Mouse (Mus musculus) cortical plate, adult 2 months (tissue): ENCODE results near the gene Elf1.

ENCODE experiments used
- CTCF ChIP-seq: fragments of 200-500 bp; IDR thresholded peaks from 2 replicates; pipeline ENCODE4 v1.5.1; 2011; ENCODE audit warnings: mild to moderate bottlenecking, control low read depth, low read length; ENCODE audit not compliant: insufficient read depth; ENCODE audit errors: extremely low read depth
- POLR2A ChIP-seq: fragments of 200-500 bp; IDR thresholded peaks from 2 replicates; pipeline ENCODE4 v1.6.1; 2011; ENCODE audit warnings: mild to moderate bottlenecking, low read length, control low read depth; ENCODE audit not compliant: insufficient read depth; ENCODE audit errors: extremely low read depth

- TF ChIP-seq POLR2A (no peak), CTCF (no peak)
These were observed 22.5 kb downstream of the Elf1 start for GRCm38 (mm10) chr14:79503371-79504075.
